ENCODE assay signal across 8 mouse cellular contexts in the genomic region with DNA sequence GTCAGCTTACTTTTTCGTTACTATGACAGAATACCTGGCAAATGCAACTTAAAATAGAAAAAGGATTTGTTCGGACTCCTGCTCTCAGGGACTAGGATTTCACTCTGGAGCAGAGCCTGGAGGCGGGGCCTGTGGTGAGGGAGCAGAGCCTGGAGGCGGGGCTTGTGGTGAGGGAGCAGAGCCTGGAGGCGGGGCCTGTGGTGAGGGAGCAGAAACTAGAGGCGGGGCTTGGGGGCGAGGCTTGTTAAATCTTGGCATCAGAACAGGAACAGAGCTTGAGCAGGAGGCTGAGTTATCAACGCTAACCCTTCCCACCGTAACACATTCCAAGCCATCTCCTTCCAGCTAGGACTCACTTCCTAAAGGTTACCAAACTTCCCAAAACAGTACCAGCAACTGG. TPM values are rescaled to one million over a fixed set of nuclear protein-coding genes. Genes with fewer than 3 reads are reported as not detected.
DNase-seq lines count a peak whose midpoint lies in the region; ATAC-seq lines count a peak whose summit lies in the region.

No protein-coding gene starts in this region.

- no peak overlapping the region for H3K27ac ChIP-seq in midbrain, embryonic 10.5 days (replicated peaks)
- H3K27ac ChIP-seq in midbrain, embryonic 16.5 days (ENCODE audit: low read length), result no peak overlapping the region
- no peak overlapping the region for H3K27ac ChIP-seq in intestine, embryonic 15.5 days
- H3K27ac ChIP-seq in liver, embryonic 15.5 days (replicated peaks), result no peak overlapping the region
- H3K27ac ChIP-seq in stomach, embryonic 14.5 days (ENCODE audit: low read length), result no peak overlapping the region

- H3K27me3 ChIP-seq in midbrain, embryonic 10.5 days (ENCODE audit: low read depth, poor library complexity, severe bottlenecking), result no peaks in the 10 kb centered on the region
- H3K27me3 ChIP-seq in midbrain, embryonic 16.5 days (ENCODE audit: control insufficient read depth, insufficient read depth, low read depth, low read length), result no peaks in the 10 kb centered on the region
- H3K27me3 ChIP-seq in intestine, embryonic 15.5 days (replicated peaks), result no peaks in the 10 kb centered on the region
- no peaks in the 10 kb centered on the region for H3K27me3 ChIP-seq in liver, embryonic 15.5 days
- H3K27me3 ChIP-seq in stomach, embryonic 14.5 days (ENCODE audit: control insufficient read depth, insufficient read depth, low read length), result no peaks in the 10 kb centered on the region

- peaks cover 4% of the 10 kb centered on the region; the same call in 1 of the 2 replicates for H3K4me1 ChIP-seq in midbrain, embryonic 10.5 days
- no peaks in the 10 kb centered on the region for H3K4me1 ChIP-seq in midbrain, embryonic 16.5 days (ENCODE audit: control insufficient read depth, insufficient read depth, low read length)
- H3K4me1 ChIP-seq in intestine, embryonic 15.5 days (replicated peaks), result peaks cover 10% of the 10 kb centered on the region; the same call in 1 of the 2 replicates
- peaks cover 16% of the 10 kb centered on the region for H3K4me1 ChIP-seq in liver, embryonic 15.5 days (replicated peaks)
- H3K4me1 ChIP-seq in stomach, embryonic 14.5 days (ENCODE audit: control insufficient read depth, insufficient read depth, low read length), result peaks cover 4% of the 10 kb centered on the region

- no peak overlapping the region for H3K4me3 ChIP-seq in midbrain, embryonic 10.5 days
- no peak overlapping the region for H3K4me3 ChIP-seq in midbrain, embryonic 16.5 days (ENCODE audit: low read depth, low read length)
- H3K4me3 ChIP-seq in intestine, embryonic 15.5 days (replicated peaks), result no peak overlapping the region
- H3K4me3 ChIP-seq in liver, embryonic 15.5 days (replicated peaks), result no peak overlapping the region
- H3K4me3 ChIP-seq in stomach, embryonic 14.5 days (ENCODE audit: low read depth, low read length), result no peak overlapping the region

- WGBS in midbrain, embryonic 10.5 days, result 41% methylated on average over 9 of the region's 9 CpGs
- 35% methylated on average over 9 of the region's 9 CpGs for WGBS in midbrain, embryonic 16.5 days
- 17% methylated on average over 9 of the region's 9 CpGs for WGBS in intestine, embryonic 15.5 days
- WGBS in liver, embryonic 15.5 days (ENCODE audit: insufficient replicate concordance), result 14% methylated on average over 9 of the region's 9 CpGs
- 37% methylated on average over 9 of the region's 9 CpGs for WGBS in stomach, embryonic 14.5 days

- intact Hi-C loops in gastrocnemius, postnatal 14 days (cut with DNase I; ENCODE audit: low total_unique reads), result no loop called here

- H3K9me3 ChIP-seq in midbrain, embryonic 10.5 days (replicated peaks), result no peaks in the 10 kb centered on the region
- H3K9me3 ChIP-seq in midbrain, embryonic 16.5 days (replicated peaks; ENCODE audit: control insufficient read depth, low read length, poor library complexity, severe bottlenecking), result no peaks in the 10 kb centered on the region
- no peaks in the 10 kb centered on the region for H3K9me3 ChIP-seq in intestine, embryonic 15.5 days
- no peaks in the 10 kb centered on the region for H3K9me3 ChIP-seq in liver, embryonic 15.5 days (replicated peaks)
- H3K9me3 ChIP-seq in stomach, embryonic 14.5 days (ENCODE audit: control insufficient read depth, low read depth, low read length), result no peaks in the 10 kb centered on the region

- ATAC-seq in midbrain, embryonic 16.5 days, result no peak
- peak; percentile 90 for ATAC-seq in intestine, embryonic 15.5 days
- peak; percentile 73 for ATAC-seq in liver, embryonic 15.5 days (ENCODE audit: insufficient read depth)
- ATAC-seq in stomach, embryonic 14.5 days (ENCODE audit: insufficient number of reproducible peaks, insufficient read depth, low FRiP score, low read depth), result peak; percentile 84

- H3K4me2 ChIP-seq in midbrain, embryonic 16.5 days (ENCODE audit: low read length), result no peak overlapping the region
- H3K4me2 ChIP-seq in intestine, embryonic 15.5 days (replicated peaks), result no peak overlapping the region
- H3K4me2 ChIP-seq in liver, embryonic 15.5 days, result no peak overlapping the region
- H3K4me2 ChIP-seq in stomach, embryonic 14.5 days (replicated peaks; ENCODE audit: low read depth, low read length), result no peak overlapping the region

- H3K36me3 ChIP-seq in midbrain, embryonic 10.5 days, result peaks cover 99% of the 10 kb centered on the region
- peaks cover 22% of the 10 kb centered on the region for H3K36me3 ChIP-seq in midbrain, embryonic 16.5 days (ENCODE audit: control insufficient read depth, insufficient read depth, low read length)
- peaks cover 25% of the 10 kb centered on the region for H3K36me3 ChIP-seq in intestine, embryonic 15.5 days
- peaks cover 100% of the 10 kb centered on the region for H3K36me3 ChIP-seq in liver, embryonic 15.5 days (replicated peaks)
- H3K36me3 ChIP-seq in stomach, embryonic 14.5 days (ENCODE audit: control insufficient read depth, insufficient read depth, low read length), result peaks cover 63% of the 10 kb centered on the region

- DNase-seq in midbrain, embryonic 10.5 days (ENCODE audit: low spot score), result peak; percentile 48
- peak; percentile 42 for DNase-seq in c-Kit-positive CD71-negative TER-119-negative erythroid progenitor cells, embryonic 14.5 days (ENCODE audit: low read depth)
- peak; percentile 80 for DNase-seq in gastrocnemius, postnatal 14 days
- DNase-seq in B cell, adult 2 months, result no peak

- H3K9ac ChIP-seq in midbrain, embryonic 16.5 days (ENCODE audit: low read depth, low read length), result no peak overlapping the region
- H3K9ac ChIP-seq in intestine, embryonic 15.5 days, result no peak overlapping the region
- H3K9ac ChIP-seq in liver, embryonic 15.5 days, result no peak overlapping the region
- H3K9ac ChIP-seq in stomach, embryonic 14.5 days (replicated peaks; ENCODE audit: low read depth, low read length), result no peak overlapping the region

RNA-seq across cellular contexts. Expression of gene Prpf18, which starts 58.5 kb away (rescaled TPM):
- polyA plus RNA-seq in midbrain, embryonic 10.5 days (2016; fragmentation: Nextera tagmentation; extraction: Ambion mirVana), result 40.3 and 42.1 TPM in 2 replicates
- 45.2 and 49.0 TPM in 2 replicates for polyA plus RNA-seq in midbrain, embryonic 16.5 days (2015; fragmentation: Nextera tagmentation; extraction: Ambion mirVana)
- 10 to 100 TPM; 30.4 to 31.1 TPM for total RNA-seq in gastrocnemius, postnatal 14 days (2021)
- 27.1 and 31.7 TPM in 2 replicates for polyA plus RNA-seq in intestine, embryonic 15.5 days (2015; fragmentation: Nextera tagmentation; extraction: Ambion mirVana)
- polyA plus RNA-seq in liver, embryonic 15.5 days (2015; fragmentation: Nextera tagmentation; extraction: Ambion mirVana), result 27.2 and 27.4 TPM in 2 replicates
- 32.5 and 33.0 TPM in 2 replicates for polyA plus RNA-seq in stomach, embryonic 14.5 days (2014; fragmentation: Nextera tagmentation; extraction: Ambion mirVana)

Comparison
In these comparisons a context has a peak if more than half of its experiments do, and no peak if none do; other contexts are left out.
1. DNase-seq: peak in midbrain, embryonic 10.5 days (single experiment), c-Kit-positive CD71-negative TER-119-negative erythroid progenitor cells, embryonic 14.5 days (single experiment) and gastrocnemius, postnatal 14 days (single experiment); none in B cell, adult 2 months (0 of 2).